Mouse (Mus musculus) limb, embryonic 12.5 days (tissue): ENCODE measurements around the gene Adgrv1. TPM values are rescaled to one million over a fixed set of nuclear protein-coding genes. Genes with fewer than 3 reads are reported as not detected.

ENCODE experiments used
- ATAC-seq: fragments of 200-750 bp; cut with Nextera tagmentation; 2 replicates; pipeline ENCODE4 v1.8.0; 2017; ENCODE audit warnings: low read depth, moderate TSS enrichment; ENCODE audit not compliant: insufficient number of reproducible peaks, insufficient read depth, low FRiP score, low TSS enrichment
- H3K27ac ChIP-seq: fragments of 300-500 bp; sonication (generic); 2 replicates; pipeline ENCODE4 v1.5.1; 2016; ENCODE audit warnings: mild to moderate bottlenecking, moderate library complexity
- H3K27me3 ChIP-seq: fragments of 300-500 bp; sonication (generic); 2 replicates; pipeline ENCODE4 v1.6.1; 2016; ENCODE audit warnings: mild to moderate bottlenecking, moderate library complexity
- H3K36me3 ChIP-seq: fragments of 300-500 bp; sonication (generic); 2 replicates; pipeline ENCODE4 v1.6.1; 2016; ENCODE audit warnings: mild to moderate bottlenecking, moderate library complexity
- H3K4me1 ChIP-seq: fragments of 300-500 bp; sonication (generic); replicated peaks from 2 replicates; pipeline ENCODE4 v1.6.1; 2016
- H3K4me2 ChIP-seq: fragments of 300-500 bp; sonication (generic); 2 replicates; pipeline ENCODE4 v1.6.1; 2016; ENCODE audit warnings: mild to moderate bottlenecking, moderate library complexity
- H3K4me3 ChIP-seq: fragments of 300-500 bp; sonication (generic); replicated peaks from 2 replicates; pipeline ENCODE4 v1.5.1; 2016; ENCODE audit warnings: mild to moderate bottlenecking
- H3K9ac ChIP-seq: fragments of 300-500 bp; sonication (generic); replicated peaks from 2 replicates; pipeline ENCODE4 v1.6.1; 2016; ENCODE audit warnings: mild to moderate bottlenecking, moderate library complexity
- H3K9me3 ChIP-seq: fragments of 300-500 bp; sonication (generic); 2 replicates; pipeline ENCODE4 v1.6.1; 2016; ENCODE audit warnings: mild to moderate bottlenecking, moderate library complexity
- WGBS: fragments of 180-500 bp; shearing (Covaris S2); methylation state at CpG from one replicate; pipeline ENCODE4 v1.1.7; 2016; 5-methylcytosine and 5-hydroxymethylcytosine counted together
- polyA plus RNA-seq: library from polyadenylated mRNA; unstranded; fragments of >200 nt; fragmentation: Nextera tagmentation; extraction: Ambion mirVana; gene quantifications from 2 replicates; pipeline ENCODE4 v1.2.1, GENCODE M21; 2016

The Adgrv1 gene
- polyA plus RNA-seq, 1 experiment from 2014 or later = 0.97 TPM

GRCm38 (mm10) chr13:81181459-81181858, 451.5 kb downstream of the Adgrv1 start:
- ATAC-seq = no peak
- no peak overlapping the region for H3K27ac ChIP-seq

GRCm38 (mm10) chr13:81176820-81177219, 456.1 kb downstream of the Adgrv1 start:
- no peak overlapping the region for H3K4me2 ChIP-seq
- ATAC-seq = no peak
- peaks cover under 1% of the 10 kb centered on the region for H3K4me1 ChIP-seq
- no peak overlapping the region for H3K27ac ChIP-seq
- no peaks in the 10 kb centered on the region for H3K9me3 ChIP-seq
- no peaks in the 10 kb centered on the region for H3K36me3 ChIP-seq
- no peak overlapping the region for H3K4me3 ChIP-seq
- WGBS = 85% methylated on average over 4 of the region's 4 CpGs
- H3K27me3 ChIP-seq = no peaks in the 10 kb centered on the region
- no peak overlapping the region for H3K9ac ChIP-seq

More at GRCm38 (mm10) chr13:81181459-81181858, 451.5 kb downstream of the Adgrv1 start:
- H3K36me3 ChIP-seq = no peaks in the 10 kb centered on the region
- H3K9ac ChIP-seq = no peak overlapping the region
- H3K27me3 ChIP-seq = no peaks in the 10 kb centered on the region
- 59% methylated on average over 4 of the region's 4 CpGs for WGBS
- peaks cover 8% of the 10 kb centered on the region for H3K4me1 ChIP-seq
- H3K4me2 ChIP-seq = no peak overlapping the region
- H3K9me3 ChIP-seq = no peaks in the 10 kb centered on the region
- H3K4me3 ChIP-seq = no peak overlapping the region

- no peak for ATAC-seq
- Histone ChIP-seq H3K9ac (no peak overlapping the region), H3K4me2 (no peak overlapping the region), H3K36me3 (no peaks in the 10 kb centered on the region), H3K27ac (no peak overlapping the region), H3K27me3 (no peaks in the 10 kb centered on the region), H3K4me3 (no peak overlapping the region), H3K4me1 (no peaks in the 10 kb centered on the region), H3K9me3 (no peaks in the 10 kb centered on the region)
- WGBS = 74% methylated on average over 3 of the region's 3 CpGs
Measured at GRCm38 (mm10) chr13:81176071-81176470, 456.9 kb downstream of the Adgrv1 start.

GRCm38 (mm10) chr13:81171115-81171514, 461.8 kb downstream of the Adgrv1 start:
- 81% methylated on average over 3 of the region's 3 CpGs for WGBS
- Histone ChIP-seq H3K36me3 (no peaks in the 10 kb centered on the region), H3K9me3 (no peaks in the 10 kb centered on the region), H3K4me2 (no peak overlapping the region), H3K27ac (no peak overlapping the region), H3K9ac (no peak overlapping the region), H3K27me3 (no peaks in the 10 kb centered on the region), H3K4me3 (no peak overlapping the region), H3K4me1 (no peaks in the 10 kb centered on the region)
- no peak for ATAC-seq

- ATAC-seq = no peak
- 68% methylated on average over 6 of the region's 6 CpGs for WGBS
- H3K9me3 ChIP-seq = no peaks in the 10 kb centered on the region
- no peaks in the 10 kb centered on the region for H3K27me3 ChIP-seq
- no peaks in the 10 kb centered on the region for H3K36me3 ChIP-seq
- H3K4me1 ChIP-seq = no peaks in the 10 kb centered on the region
- no peak overlapping the region for H3K27ac ChIP-seq
- no peak overlapping the region for H3K4me2 ChIP-seq
- H3K9ac ChIP-seq = no peak overlapping the region
- H3K4me3 ChIP-seq = no peak overlapping the region
Measured at GRCm38 (mm10) chr13:81167450-81167849, 465.5 kb downstream of the Adgrv1 start.

GRCm38 (mm10) chr13:81159808-81160207, 473.1 kb downstream of the Adgrv1 start:
- Histone ChIP-seq H3K4me1 (no peaks in the 10 kb centered on the region), H3K27ac (no peak overlapping the region), H3K4me3 (no peak overlapping the region), H3K9ac (no peak overlapping the region), H3K4me2 (no peak overlapping the region), H3K9me3 (no peaks in the 10 kb centered on the region), H3K27me3 (no peaks in the 10 kb centered on the region), H3K36me3 (no peaks in the 10 kb centered on the region)
- 33% methylated on average over 2 of the region's 2 CpGs for WGBS
- no peak for ATAC-seq

- H3K4me3 ChIP-seq = no peak overlapping the region
- no peak overlapping the region for H3K4me2 ChIP-seq
- no peaks in the 10 kb centered on the region for H3K27me3 ChIP-seq
- no peaks in the 10 kb centered on the region for H3K4me1 ChIP-seq
- ATAC-seq = no peak
- H3K27ac ChIP-seq = no peak overlapping the region
- H3K9me3 ChIP-seq = no peaks in the 10 kb centered on the region
- no peaks in the 10 kb centered on the region for H3K36me3 ChIP-seq
- no peak overlapping the region for H3K9ac ChIP-seq
Measured at GRCm38 (mm10) chr13:81155322-81155721, 477.6 kb downstream of the Adgrv1 start.

- no peaks in the 10 kb centered on the region for H3K9me3 ChIP-seq
- H3K36me3 ChIP-seq = no peaks in the 10 kb centered on the region
- no peaks in the 10 kb centered on the region for H3K27me3 ChIP-seq
Measured at GRCm38 (mm10) chr13:81144434-81144833, 488.5 kb downstream of the Adgrv1 start.

GRCm38 (mm10) chr13:81142268-81142884, 490.6 kb downstream of the Adgrv1 start:
- no peaks in the 10 kb centered on the region for H3K36me3 ChIP-seq
- no peak overlapping the region for H3K9ac ChIP-seq
- no peak overlapping the region for H3K4me2 ChIP-seq
- H3K27ac ChIP-seq = no peak overlapping the region
- 82% methylated on average over 6 of the region's 6 CpGs for WGBS
- H3K9me3 ChIP-seq = no peaks in the 10 kb centered on the region
- no peak for ATAC-seq
- H3K27me3 ChIP-seq = no peaks in the 10 kb centered on the region
- H3K4me3 ChIP-seq = no peak overlapping the region
- H3K4me1 ChIP-seq = no peaks in the 10 kb centered on the region

More at GRCm38 (mm10) chr13:81144434-81144833, 488.5 kb downstream of the Adgrv1 start:
- no peak overlapping the region for H3K9ac ChIP-seq
- no peak overlapping the region for H3K4me2 ChIP-seq
- no peak for ATAC-seq
- H3K27ac ChIP-seq = no peak overlapping the region
- WGBS = 67% methylated on average over 1 of the region's 1 CpGs
- H3K4me3 ChIP-seq = no peak overlapping the region
- no peaks in the 10 kb centered on the region for H3K4me1 ChIP-seq

- Histone ChIP-seq H3K4me3 (no peak overlapping the region), H3K4me2 (no peak overlapping the region), H3K36me3 (no peaks in the 10 kb centered on the region), H3K9me3 (no peaks in the 10 kb centered on the region), H3K27ac (no peak overlapping the region), H3K27me3 (no peaks in the 10 kb centered on the region), H3K4me1 (peaks cover 22% of the 10 kb centered on the region), H3K9ac (no peak overlapping the region)
- ATAC-seq = no peak
- 61% methylated on average over 11 of the region's 11 CpGs for WGBS
Measured at GRCm38 (mm10) chr13:81136652-81137422, 496.1 kb downstream of the Adgrv1 start.

GRCm38 (mm10) chr13:81135953-81136352, 497.0 kb downstream of the Adgrv1 start:
- no peak overlapping the region for H3K4me3 ChIP-seq
- H3K27me3 ChIP-seq = no peaks in the 10 kb centered on the region
- WGBS = 52% methylated on average over 10 of the region's 10 CpGs
- no peak overlapping the region for H3K4me2 ChIP-seq
- H3K27ac ChIP-seq = no peak overlapping the region
- ATAC-seq = no peak
- H3K36me3 ChIP-seq = no peaks in the 10 kb centered on the region
- H3K9me3 ChIP-seq = no peaks in the 10 kb centered on the region
- peaks cover 22% of the 10 kb centered on the region for H3K4me1 ChIP-seq
- no peak overlapping the region for H3K9ac ChIP-seq

GRCm38 (mm10) chr13:81134412-81134811, 498.5 kb downstream of the Adgrv1 start:
- H3K27ac ChIP-seq = no peak overlapping the region
- no peak overlapping the region for H3K9ac ChIP-seq
- H3K27me3 ChIP-seq = no peaks in the 10 kb centered on the region
- ATAC-seq = no peak
- H3K4me2 ChIP-seq = no peak overlapping the region
- no peaks in the 10 kb centered on the region for H3K9me3 ChIP-seq
- no peak overlapping the region for H3K4me3 ChIP-seq
- no peaks in the 10 kb centered on the region for H3K36me3 ChIP-seq
- H3K4me1 ChIP-seq = peaks cover 22% of the 10 kb centered on the region
